Mouse (Mus musculus) gastrocnemius, postnatal 25 days (tissue): Measurements from ENCODE around the gene Cyp2c67. TPM values are rescaled to one million over a fixed set of nuclear protein-coding genes. Genes with fewer than 3 reads are reported as not detected.
"Not testable (repeated sequence)": the region's sequence is repeated elsewhere in the genome, so short reads cannot be mapped to it uniquely, and the experiment has no call there.

ENCODE experiments used
- DNase-seq: peaks from one replicate; pipeline ENCODE4 v3.0.0; 2022
- long read RNA-seq, 2 experiments: library from polyadenylated mRNA; stranded (forward); transcript quantifications; one replicate each; pipeline ENCODE4 v2.0.0; 2021
- total RNA-seq, 2 experiments: library from RNA; stranded (reverse); gene quantifications; 1 replicate in 1 of 2; 2 replicates in 1 of 2; pipeline ENCODE4 v1.2.3; 2021

Cyp2c67 gene
- total RNA-seq: not detected
- long read RNA-seq, experiment 1: 0 reads
- long read RNA-seq, experiment 2: 0 reads

GRCm38 (mm10) chr19:39648938-39649337, at the start of gene Cyp2c67:
TSS of gene Cyp2c67 (minus strand) at chr19:39649051.
- DNase-seq: no peak

- not testable (repeated sequence) for DNase-seq
Measured at GRCm38 (mm10) chr19:39665650-39666049, 16.8 kb upstream of the Cyp2c67 start.

- no peak for DNase-seq
Measured at GRCm38 (mm10) chr19:39652381-39652780, 3.5 kb upstream of the Cyp2c67 start.

- no peak for DNase-seq
Measured at GRCm38 (mm10) chr19:39647519-39647918, 1.3 kb downstream of the Cyp2c67 start.

GRCm38 (mm10) chr19:39644551-39644950, 4.3 kb downstream of the Cyp2c67 start:
- DNase-seq: not testable (repeated sequence)

Other genes with a start within 250 kb of the Cyp2c67 start
- not detected for gene Cyp2c38, start 186.0 kb downstream of the Cyp2c67 start, total RNA-seq
- not detected for gene Cyp2c39, start 138.2 kb downstream of the Cyp2c67 start, total RNA-seq
- not detected for gene Cyp2c68, start 92.0 kb upstream of the Cyp2c67 start, total RNA-seq
- not detected for gene Cyp2c40, start 163.8 kb upstream of the Cyp2c67 start, total RNA-seq
- not detected for gene Cyp2c69, start 237.7 kb upstream of the Cyp2c67 start, total RNA-seq